Mouse (Mus musculus) liver, embryonic 14.5 days (tissue): ENCODE data around the gene Cic. TPM values are rescaled to one million over a fixed set of nuclear protein-coding genes. Genes with fewer than 3 reads are reported as not detected.

Experiments
- ATAC-seq: fragments of 200-750 bp; cut with Nextera tagmentation; 2 replicates; pipeline ENCODE4 v1.8.0; 2017; ENCODE audit warnings: moderate number of reproducible peaks, mild to moderate bottlenecking, moderate library complexity; ENCODE audit not compliant: insufficient read depth
- DNase-seq, 3 experiments: peaks; one replicate each; pipeline ENCODE4 v3.0.0-alpha.2; 2012 to 2013; ENCODE audit warnings: low read depth in 3 of 3, low spot score in 3 of 3
- H3K27ac ChIP-seq: fragments of 300-500 bp; sonication (generic); 2 replicates; pipeline ENCODE4 v1.5.1; 2014; ENCODE audit warnings: moderate library complexity, mild to moderate bottlenecking, control low read depth, inconsistent platforms
- H3K27me3 ChIP-seq: fragments of 300-500 bp; sonication (generic); 2 replicates; pipeline ENCODE4 v1.6.1; 2014; ENCODE audit warnings: mild to moderate bottlenecking, low read length, moderate library complexity; ENCODE audit not compliant: control insufficient read depth, insufficient read depth
- H3K36me3 ChIP-seq: fragments of 300-500 bp; sonication (generic); replicated peaks from 2 replicates; pipeline ENCODE4 v1.6.1; 2014; ENCODE audit warnings: low read depth; ENCODE audit not compliant: control insufficient read depth, insufficient read depth
- H3K4me1 ChIP-seq, 2 experiments: fragments of 200-500 bp in 1 of 2; fragments of 300-500 bp in 1 of 2; sonication (generic) in 1 of 2; replicated peaks; 2 replicates each; pipeline ENCODE4 v1.6.1; 2012 to 2014; ENCODE audit warnings: antibody characterized with exemption in 1 of 2, inconsistent platforms in 1 of 2, low read length in 1 of 2; ENCODE audit not compliant: control insufficient read depth in 2 of 2, insufficient read depth in 2 of 2
- H3K4me2 ChIP-seq: fragments of 300-500 bp; sonication (generic); 2 replicates; pipeline ENCODE4 v1.6.1; 2014; ENCODE audit warnings: low read depth, mild to moderate bottlenecking, control low read depth, moderate library complexity
- H3K4me3 ChIP-seq, 2 experiments: fragments of 200-500 bp in 1 of 2; fragments of 300-500 bp in 1 of 2; sonication (generic) in 1 of 2; 2 replicates each; pipeline ENCODE4 v1.5.1; 2012 to 2014; ENCODE audit warnings: low read depth in 2 of 2, low read length in 2 of 2, mild to moderate bottlenecking in 2 of 2, control low read depth in 1 of 2, inconsistent platforms in 1 of 2, moderate library complexity in 1 of 2; ENCODE audit not compliant: insufficient read depth in 1 of 2
- H3K9ac ChIP-seq: fragments of 300-500 bp; sonication (generic); replicated peaks from 2 replicates; pipeline ENCODE4 v1.6.1; 2014; ENCODE audit warnings: mild to moderate bottlenecking, control low read depth, moderate library complexity
- H3K9me3 ChIP-seq: fragments of 300-500 bp; sonication (generic); 2 replicates; pipeline ENCODE4 v1.6.1; 2016; ENCODE audit warnings: low read length, mixed read lengths; ENCODE audit not compliant: control insufficient read depth
- CTCF ChIP-seq: IDR thresholded peaks from 2 replicates; pipeline ENCODE4 v1.5.1; 2016; ENCODE audit warnings: antibody characterized with exemption, low read depth, control low read depth
- EP300 ChIP-seq: IDR thresholded peaks from 2 replicates; pipeline ENCODE4 v1.6.1; 2016; ENCODE audit warnings: antibody characterized with exemption, low read depth
- WGBS: fragments of 180-500 bp; shearing (Covaris S2); extraction: QIAGEN DNeasy Blood & Tissue Kit; methylation state at CpG from one replicate; pipeline ENCODE4 v1.1.7; 2014; ENCODE audit not compliant: insufficient replicate concordance; 5-methylcytosine and 5-hydroxymethylcytosine counted together
- polyA plus RNA-seq, 2 experiments: library from polyadenylated mRNA; depleted of rRNA in 1 of 2; stranded (reverse) in 1 of 2; unstranded in 1 of 2; fragments of >200 nt; fragmentation: Nextera tagmentation in 1 of 2; extraction: Ambion mirVana in 1 of 2; gene quantifications; 2 replicates each; pipeline versions ENCODE4 v1.2.1 to v1.2.3; 2012 to 2014

The Cic gene
- polyA plus RNA-seq, 2 experiments, result 9.7 to 14.8 TPM

DNA sequence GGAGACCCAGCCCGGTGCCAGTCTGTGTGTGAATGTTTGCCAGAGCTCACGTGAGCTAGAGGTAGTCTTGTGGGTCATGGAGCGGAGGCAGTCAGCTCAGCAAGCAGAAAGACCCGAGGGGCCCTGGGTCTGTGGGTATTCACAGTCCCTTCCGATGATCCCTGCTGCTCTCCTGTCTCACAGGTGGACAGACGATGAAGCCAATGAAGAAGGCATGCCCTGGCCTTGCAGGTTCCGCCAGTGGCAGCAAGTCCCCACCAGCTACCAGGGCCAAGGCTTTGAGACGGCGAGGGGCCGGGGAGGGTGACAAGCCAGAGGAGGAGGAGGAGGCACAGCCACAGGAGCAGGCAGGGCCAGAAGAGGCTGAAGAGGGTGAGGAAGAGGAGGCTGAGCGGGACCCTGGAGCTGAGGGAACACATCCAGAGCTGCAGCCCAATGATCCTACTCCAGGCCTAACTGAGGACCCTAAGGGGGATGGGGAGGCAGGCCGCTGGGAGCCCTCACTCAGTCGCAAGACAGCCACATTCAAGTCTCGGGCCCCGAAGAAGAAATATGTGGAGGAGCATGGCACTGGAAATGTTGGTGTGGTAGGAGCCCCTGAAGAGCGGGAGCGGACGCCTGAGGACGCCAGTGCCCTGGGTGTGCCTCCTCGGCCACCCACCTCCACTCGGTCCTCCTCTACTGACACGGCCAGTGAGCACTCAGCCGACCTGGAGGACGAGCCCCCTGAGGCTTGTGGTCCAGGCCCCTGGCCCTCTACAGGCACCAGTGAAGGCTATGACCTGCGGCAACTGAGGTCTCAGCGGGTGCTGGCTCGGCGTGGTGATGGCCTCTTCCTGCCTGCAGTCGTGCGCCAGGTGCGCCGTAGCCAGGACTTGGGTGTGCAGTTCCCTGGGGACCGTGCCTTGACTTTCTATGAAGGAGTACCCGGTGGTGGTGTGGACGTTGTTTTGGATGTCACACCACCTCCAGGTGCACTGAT, 3.4 kb downstream of the Cic start:
- no peak overlapping the region for H3K4me3 ChIP-seq
- no peaks in the 10 kb centered on the region for H3K9me3 ChIP-seq
- ATAC-seq (no peak), DNase-seq (no peak)
- H3K36me3 ChIP-seq, result peaks cover 2% of the 10 kb centered on the region; the same call in 1 of the 2 replicates
- H3K27me3 ChIP-seq, result no peaks in the 10 kb centered on the region
- WGBS, result 87% methylated on average over 35 of the region's 35 CpGs
- TF ChIP-seq EP300 (no peak), CTCF (no peak)
- no peak overlapping the region; the same call in 1 of the 2 replicates for H3K4me2 ChIP-seq
- no peak overlapping the region for H3K9ac ChIP-seq
- H3K27ac ChIP-seq, result no peak overlapping the region
- H3K4me1 ChIP-seq, result peaks cover 49 to 57% of the 10 kb centered on the region in 2 experiments

DNA sequence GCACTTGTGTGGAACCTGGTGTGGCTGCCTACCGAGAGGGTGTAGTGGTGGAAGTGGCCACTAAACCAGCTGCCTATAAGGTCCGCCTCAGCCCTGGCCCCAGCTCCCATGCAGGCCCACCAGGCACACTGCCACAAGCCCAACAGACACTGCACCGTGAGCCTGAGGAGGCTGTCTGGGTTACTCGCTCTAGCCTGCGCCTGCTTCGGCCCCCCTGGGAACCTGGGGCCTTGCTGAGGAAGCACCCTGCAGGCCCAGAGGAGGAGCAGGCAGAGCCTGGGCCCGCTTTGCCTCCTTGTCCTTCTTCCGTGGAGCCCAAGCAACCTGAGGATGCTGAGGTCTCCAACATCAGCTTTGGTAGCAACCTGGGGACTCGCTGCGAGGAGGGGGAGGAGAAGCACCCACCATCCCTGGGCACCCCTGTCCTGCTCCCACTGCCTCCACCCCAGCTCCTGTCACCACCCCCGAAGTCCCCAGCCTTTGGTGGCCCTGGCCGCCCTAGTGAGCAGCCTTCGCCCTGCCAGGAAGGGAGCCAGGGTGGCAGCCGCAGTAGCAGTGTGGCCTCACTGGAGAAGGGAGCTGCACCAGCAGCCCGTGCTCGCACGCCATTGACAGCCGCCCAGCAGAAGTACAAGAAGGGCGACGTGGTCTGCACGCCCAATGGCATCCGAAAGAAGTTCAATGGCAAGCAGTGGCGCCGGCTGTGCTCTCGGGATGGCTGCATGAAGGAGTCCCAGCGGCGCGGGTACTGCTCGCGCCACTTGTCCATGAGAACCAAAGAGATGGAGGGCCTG, 4.3 kb downstream of the Cic start:
- Histone ChIP-seq H3K27ac (no peak overlapping the region), H3K27me3 (no peaks in the 10 kb centered on the region), H3K4me1 (peaks cover 48 to 57% of the 10 kb centered on the region in 2 experiments), H3K9ac (no peak overlapping the region), H3K4me2 (no peak overlapping the region), H3K9me3 (no peaks in the 10 kb centered on the region), H3K4me3 (no peak overlapping the region), H3K36me3 (peaks cover 2% of the 10 kb centered on the region; the same call in 1 of the 2 replicates)
- DNase-seq, result no peak
- TF ChIP-seq CTCF, result no peak
- no peak for TF ChIP-seq EP300
- no peak for ATAC-seq
- WGBS, result 88% methylated on average over 30 of the region's 30 CpGs

DNA sequence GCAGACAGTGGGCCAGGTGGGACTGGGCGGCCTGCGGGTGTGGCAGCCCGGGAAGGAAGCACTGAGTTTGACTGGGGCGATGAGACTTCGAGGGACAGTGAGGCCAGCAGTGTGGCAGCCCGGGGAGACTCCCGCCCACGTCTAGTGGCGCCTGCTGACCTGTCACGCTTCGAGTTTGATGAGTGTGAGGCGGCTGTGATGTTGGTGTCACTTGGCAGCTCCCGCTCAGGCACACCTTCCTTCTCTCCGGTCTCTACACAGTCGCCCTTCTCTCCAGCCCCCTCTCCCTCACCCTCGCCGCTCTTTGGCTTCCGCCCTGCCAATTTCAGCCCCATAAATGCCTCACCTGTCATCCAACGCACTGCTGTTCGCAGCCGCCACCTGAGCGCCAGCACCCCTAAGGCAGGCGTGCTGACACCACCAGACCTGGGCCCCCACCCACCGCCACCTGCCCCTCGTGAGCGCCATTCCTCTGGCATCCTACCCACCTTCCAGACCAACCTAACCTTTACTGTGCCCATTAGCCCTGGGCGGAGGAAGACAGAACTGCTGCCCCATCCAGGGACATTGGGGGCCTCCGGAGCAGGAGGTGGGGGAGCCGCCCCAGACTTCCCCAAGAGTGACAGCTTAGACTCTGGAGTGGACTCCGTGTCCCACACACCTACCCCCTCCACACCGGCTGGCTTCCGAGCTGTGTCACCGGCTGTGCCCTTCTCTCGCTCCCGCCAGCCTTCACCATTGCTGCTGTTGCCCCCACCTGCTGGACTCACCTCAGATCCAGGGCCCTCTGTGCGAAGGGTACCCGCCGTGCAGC, 5.1 kb downstream of the Cic start:
- Histone ChIP-seq H3K9me3 (no peaks in the 10 kb centered on the region), H3K27ac (peak overlapping the region; percentile 80), H3K27me3 (no peaks in the 10 kb centered on the region), H3K9ac (peak overlapping the region; percentile 64), H3K4me2 (peak overlapping the region; percentile 69), H3K4me1 (peaks cover 50 to 60% of the 10 kb centered on the region in 2 experiments), H3K4me3 (no peak overlapping the region), H3K36me3 (peaks cover 2% of the 10 kb centered on the region; the same call in 1 of the 2 replicates)
- DNase-seq (no peak), ATAC-seq (no peak)
- TF ChIP-seq EP300, result no peak
- TF ChIP-seq CTCF, result no peak
- WGBS, result 86% methylated on average over 38 of the region's 38 CpGs

DNA sequence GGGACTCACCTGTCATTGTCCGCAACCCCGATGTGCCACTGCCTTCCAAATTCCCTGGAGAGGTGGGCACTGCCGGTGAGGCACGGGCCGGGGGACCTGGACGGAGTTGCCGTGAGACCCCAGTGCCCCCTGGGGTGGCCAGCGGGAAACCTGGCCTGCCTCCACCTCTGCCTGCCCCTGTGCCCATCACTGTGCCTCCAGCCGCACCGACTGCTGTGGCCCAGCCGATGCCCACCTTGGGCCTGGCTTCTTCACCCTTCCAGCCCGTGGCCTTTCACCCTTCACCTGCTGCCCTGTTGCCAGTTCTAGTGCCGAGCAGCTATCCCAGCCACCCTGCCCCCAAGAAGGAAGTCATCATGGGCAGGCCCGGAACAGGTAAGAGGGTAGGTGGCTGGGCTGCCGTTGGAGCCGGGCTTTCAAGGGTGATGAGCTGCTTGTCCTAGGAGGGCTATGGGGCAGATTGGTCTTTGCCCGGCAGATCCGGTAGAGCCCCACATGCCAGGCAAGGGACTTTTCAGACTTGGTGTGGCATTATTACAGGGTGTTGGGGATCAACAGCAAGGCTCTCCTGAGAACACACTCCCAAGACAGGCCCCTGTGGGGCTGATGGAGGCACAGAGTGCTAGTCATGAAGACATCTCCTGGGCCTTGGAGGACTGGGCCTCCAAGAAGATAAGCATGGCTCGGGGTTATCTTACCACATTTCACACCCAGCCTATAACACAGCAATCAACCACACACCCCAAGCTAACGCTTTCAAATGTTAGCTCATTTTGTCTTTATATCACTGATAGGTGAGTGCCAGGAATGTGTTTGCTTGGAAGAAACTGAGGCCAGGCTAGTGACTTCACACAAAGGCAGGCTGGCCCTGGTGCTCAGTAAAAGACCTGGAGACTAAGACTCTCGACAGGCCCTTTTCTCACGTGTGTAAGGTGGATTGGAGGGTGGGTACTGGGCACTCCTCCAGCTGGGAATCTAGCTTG, 6.0 kb downstream of the Cic start:
- Histone ChIP-seq H3K4me3 (peak overlapping the region in 1 of 2 experiments; percentile 18; a peak in 2 of 4 replicates), H3K4me2 (peak overlapping the region; percentile 69), H3K36me3 (peaks cover 2% of the 10 kb centered on the region; the same call in 1 of the 2 replicates), H3K27me3 (no peaks in the 10 kb centered on the region), H3K9ac (peak overlapping the region; percentile 64), H3K9me3 (no peaks in the 10 kb centered on the region), H3K27ac (peak overlapping the region; percentile 80), H3K4me1 (peaks cover 53 to 64% of the 10 kb centered on the region in 2 experiments)
- TF ChIP-seq CTCF (0 out of 2 replicates have a peak, but pooled peaks have one; percentile 10), EP300 (peak; percentile 64)
- peak in 1 of 3 experiments; percentile 65 for DNase-seq
- WGBS, result 60% methylated on average over 22 of the region's 22 CpGs
- ATAC-seq, result peak; percentile 78
